Mouse (Mus musculus): ENCODE data around the gene Calcrl. TPM values are rescaled to one million over a fixed set of nuclear protein-coding genes. Genes with fewer than 3 reads are reported as not detected.
A peak's percentile ranks its signal among the peaks of the same experiment; 100 is the strongest.

The Calcrl gene
- total RNA-seq (2014; fragmentation: Nextera tagmentation) (10.0 and 12.3 TPM in 2 replicates), total RNA-seq (2017) (22.8 and 24.4 TPM in 2 replicates)

DNA sequence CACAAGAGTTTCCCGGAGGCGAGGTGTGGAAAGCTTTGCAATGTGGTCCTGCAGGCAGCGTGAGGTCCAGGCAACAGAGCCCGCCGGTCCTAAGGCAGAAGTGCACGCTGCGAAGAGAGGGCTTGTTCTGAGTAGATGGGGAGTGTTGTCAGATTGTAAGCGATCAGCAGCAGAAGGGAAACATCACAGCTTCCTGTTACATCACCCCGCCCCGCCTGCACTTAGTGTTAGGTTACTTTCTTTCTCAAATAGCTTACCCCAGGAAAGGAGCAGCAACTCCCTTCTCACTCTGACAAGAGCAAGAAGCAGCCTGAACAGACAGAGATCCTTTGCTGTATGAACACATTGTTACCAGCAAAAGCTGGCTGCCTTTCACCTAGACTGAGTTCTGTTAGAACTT is at the start of gene Calcrl:
Gene Calcrl (minus strand): TSS at position 274 of the 400 bp plus-strand sequence.
- ATAC-seq (replicated peaks; ENCODE audit: poor library complexity, severe bottlenecking) = peak; percentile 92

DNA sequence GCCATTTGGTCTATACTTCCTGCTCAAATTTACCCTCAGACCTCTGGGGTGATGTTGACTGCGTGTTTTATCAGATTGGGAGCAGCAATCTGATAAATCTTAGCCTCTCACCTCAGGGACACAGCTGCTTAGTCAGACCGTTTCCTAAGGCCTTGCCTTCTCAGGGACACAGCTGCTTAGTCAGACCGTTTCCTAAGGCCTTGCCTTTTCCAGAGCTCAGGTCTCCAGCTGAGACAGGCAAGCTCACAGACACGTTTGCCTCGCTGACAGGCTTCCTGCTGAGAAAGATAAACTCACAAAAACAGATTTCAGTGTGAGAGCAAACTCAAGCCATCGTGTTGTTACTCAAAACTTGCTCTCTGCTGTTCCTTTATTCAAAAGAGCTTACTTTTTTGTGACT is 49.4 kb upstream of the Calcrl start:
- ATAC-seq (replicated peaks; ENCODE audit: poor library complexity, severe bottlenecking) = no peak

DNA sequence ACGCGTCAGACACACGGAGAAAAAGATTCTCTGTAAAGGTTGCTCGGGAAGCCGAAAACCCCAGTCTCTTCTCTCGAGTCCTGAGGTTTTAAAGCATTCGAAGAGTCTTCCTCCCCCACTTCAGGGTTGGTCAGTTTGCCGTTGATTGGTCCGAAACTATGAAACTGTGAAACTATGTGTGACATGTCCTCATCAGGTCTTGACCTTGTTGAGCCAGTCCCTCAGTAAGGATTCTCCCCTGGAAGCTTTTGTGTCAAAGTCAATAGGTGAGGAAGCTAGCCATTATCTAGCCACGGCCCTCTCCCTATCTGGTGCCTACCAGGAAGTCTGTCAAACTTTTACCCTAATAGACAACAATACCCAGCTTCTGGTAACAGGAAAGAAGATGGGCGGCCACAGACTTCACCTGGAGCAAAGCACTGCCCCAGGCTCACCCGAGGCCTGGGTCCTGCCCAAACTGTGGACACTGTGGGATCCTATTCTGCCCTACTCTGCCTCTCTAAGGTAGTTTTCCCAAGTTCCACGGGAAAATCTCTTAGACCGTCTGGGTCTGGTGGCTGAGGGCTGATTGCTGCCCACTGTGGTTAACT is 48.8 kb upstream of the Calcrl start:
- ATAC-seq (replicated peaks; ENCODE audit: poor library complexity, severe bottlenecking) = no peak

DNA sequence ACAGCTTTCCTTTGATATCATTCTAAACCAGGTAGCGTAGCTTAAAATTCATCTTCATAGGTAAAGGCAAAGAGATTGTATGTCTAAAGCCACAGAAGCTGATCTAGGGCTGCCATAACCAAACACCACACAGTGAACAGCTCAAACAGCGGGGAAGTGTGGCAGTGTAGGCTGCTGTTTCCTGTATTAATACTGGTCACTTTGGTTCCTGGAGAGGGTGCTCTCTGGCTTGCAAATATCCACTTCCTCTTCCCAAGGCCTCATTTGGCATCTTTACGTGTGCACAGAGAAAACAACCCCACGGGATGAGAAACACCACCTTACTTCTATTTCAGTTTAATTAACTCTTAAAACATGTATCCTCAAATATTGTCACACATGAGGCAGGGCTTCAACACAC is 42.2 kb upstream of the Calcrl start:
- peak; percentile 92 for ATAC-seq (replicated peaks; ENCODE audit: poor library complexity, severe bottlenecking)

DNA sequence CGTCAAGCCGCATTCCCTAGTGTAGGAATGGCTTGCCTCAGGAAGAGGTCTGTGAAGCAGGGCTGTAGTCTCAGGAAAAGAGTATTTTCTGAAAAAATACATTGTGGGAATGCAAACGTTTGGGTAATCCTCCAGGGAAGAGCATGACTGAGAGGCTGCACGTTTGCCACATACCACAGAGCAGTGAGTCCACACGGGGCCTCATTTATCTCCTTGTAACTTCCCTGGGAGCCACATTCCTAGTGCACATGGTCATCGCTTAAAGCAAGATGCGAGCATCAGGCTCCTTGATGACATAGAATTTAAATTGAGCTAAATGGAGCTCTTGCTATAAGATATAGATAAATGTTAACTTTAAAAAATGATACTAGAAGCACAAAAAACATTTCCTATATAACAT is 39.7 kb upstream of the Calcrl start:
- no peak for ATAC-seq (replicated peaks; ENCODE audit: poor library complexity, severe bottlenecking)

DNA sequence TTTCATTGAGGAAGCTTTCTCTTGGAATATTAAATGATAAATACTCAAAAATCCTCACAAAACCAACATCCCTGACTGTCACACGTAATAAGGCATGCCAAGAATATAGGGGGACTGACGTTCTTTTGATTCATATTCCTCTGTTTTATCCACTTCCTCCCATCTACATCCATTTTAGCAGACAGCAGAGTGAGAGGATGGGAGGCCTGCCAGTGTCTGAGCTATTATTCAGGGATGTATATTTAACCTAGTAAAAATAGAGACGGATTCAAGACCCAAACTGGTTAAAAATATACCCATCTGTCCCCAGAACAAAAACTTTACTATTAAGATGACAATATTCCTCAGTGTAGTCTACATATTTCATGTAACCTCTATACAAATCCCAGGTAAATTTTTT is 37.2 kb upstream of the Calcrl start:
- no peak for ATAC-seq (replicated peaks; ENCODE audit: poor library complexity, severe bottlenecking)

DNA sequence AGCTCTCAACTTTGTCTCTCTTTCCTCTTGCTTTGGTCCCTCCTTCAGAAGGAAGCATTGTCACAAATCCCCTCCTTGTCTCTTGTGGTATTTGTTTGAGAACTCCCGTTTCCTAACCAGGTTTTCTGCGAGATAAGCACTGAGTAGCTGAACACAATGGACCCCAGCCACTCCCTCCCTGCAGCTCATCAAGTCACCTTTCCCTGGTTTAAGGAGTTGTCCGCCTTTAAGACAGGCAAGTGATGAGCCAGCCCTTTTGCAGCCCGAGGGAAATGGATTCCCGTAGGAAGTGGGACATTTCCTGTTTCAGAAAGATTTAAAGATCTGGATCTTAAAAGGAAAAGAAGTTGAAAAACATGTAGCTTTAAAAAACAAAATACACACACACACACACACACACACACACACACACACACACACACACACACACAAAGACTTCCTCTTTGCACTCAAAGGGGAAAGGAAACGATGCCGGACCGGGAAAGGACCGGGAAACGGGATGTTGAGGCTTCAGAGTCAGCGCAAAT is 34.5 kb upstream of the Calcrl start:
- peak; percentile 82 for ATAC-seq (replicated peaks; ENCODE audit: poor library complexity, severe bottlenecking)

DNA sequence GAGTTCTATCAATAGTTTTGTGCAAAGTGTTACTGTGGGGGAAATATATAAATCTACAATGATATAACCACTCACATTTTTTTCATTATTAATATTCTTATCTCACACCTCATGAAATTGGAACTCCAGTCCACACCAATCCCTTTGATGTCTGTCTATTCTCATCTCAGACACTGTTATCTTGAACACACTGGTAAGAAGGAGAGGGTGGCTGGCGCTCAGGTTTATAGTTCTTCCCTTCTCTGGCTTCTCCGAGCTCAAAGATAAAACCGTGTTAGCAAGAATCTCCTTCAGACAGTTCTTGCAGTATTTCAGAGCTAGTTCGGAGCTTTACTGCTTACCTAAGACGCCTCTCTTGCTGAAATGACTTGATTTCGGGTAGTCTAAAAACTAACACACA is 32.0 kb upstream of the Calcrl start:
- no peak for ATAC-seq (replicated peaks; ENCODE audit: poor library complexity, severe bottlenecking)

DNA sequence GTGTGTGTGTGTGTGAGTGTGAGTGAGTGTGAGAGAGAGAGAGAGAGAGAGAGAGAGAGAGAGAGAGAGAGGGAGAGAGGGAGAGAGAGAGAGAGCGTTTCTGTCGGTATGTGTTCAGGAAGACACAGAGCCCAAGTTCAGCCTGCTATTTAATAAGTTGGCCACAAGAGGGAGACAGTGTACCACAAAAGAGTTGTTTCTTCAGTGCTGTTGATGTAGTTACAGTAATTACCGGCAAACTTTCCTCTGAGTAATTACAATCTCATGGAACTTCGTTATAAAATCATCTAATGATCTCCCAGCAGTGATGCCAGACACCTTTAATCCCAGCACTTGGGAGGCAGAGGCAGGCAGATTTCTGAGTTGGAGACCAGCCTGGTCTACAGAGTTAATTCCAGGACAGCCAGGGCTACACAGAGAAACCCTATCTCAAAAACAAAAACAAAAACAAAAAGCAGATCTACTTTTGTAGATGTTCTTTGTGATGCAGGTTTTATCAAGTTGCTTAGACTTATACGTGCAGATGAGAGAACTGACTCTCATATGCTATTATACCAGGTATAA is 30.1 kb upstream of the Calcrl start:
- peak; percentile 93 for ATAC-seq (replicated peaks; ENCODE audit: poor library complexity, severe bottlenecking)

DNA sequence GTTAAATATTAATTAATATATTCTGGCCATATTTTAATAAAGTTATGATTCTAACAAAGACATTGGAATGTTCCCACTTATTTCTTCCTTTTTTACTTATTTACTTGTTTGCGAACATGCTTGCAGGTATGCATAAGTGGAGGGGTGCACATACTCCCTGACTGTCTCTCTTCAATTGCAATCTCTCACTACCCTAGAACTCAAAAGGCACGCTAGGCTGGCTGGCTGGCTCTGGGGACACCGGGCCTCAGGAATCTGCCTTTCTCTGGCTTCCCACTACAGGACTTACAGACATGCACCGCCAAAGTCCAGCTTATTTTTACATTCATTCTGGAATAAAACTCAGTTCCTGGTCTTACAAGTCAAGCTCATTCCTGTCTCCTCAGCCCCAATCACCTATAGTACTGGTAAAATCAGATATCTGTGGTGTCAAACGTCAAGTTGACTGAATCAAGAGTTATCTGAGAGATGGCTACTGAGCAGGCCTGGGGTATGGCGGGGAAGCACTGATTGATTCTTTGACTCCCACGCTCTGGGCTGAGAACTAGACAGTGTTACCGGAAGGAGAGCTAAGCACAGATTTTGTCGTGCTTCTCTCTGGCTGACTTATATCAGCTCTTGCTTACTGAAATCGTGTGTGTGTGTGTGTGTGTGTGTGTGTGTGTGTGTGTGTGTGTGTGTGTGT is 29.5 kb upstream of the Calcrl start:
- no peak for ATAC-seq (replicated peaks; ENCODE audit: poor library complexity, severe bottlenecking)

DNA sequence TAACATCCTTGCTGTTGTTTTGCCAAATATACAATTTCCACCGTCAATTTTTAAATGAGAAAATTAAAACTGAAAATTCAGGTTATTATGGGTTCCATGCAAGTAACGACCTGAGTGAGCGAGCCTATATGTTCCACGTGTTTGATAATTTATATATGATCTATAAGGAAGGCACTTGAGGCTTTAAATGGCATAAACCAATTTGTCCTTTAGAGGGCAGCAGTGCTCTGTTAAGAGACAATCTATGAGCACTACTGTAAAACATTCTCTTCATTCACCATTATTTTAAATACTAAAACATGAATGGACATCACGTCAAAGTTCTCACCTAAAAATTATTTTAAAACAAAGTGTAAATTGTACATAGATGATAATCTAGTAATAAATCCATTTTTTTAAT is 28.8 kb upstream of the Calcrl start:
- peak; percentile 90 for ATAC-seq (replicated peaks; ENCODE audit: poor library complexity, severe bottlenecking)

DNA sequence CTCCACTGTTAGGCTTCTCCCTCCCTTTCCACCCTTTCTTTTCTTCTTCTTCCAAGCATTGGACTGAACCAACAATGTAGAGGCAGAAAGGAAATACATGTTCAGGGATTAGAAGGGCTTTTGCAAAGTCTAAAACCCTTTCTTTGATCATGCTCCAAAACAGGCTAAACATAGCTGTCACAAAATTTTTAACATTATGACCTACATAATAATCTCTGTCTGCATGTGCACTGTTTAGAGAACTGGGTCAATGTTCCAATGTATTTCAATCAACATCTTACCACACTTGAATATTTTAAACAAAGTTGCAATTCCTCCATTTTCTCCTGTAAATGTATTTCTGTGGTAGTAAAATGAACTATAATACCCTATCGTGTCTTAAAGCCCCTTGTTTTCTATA is 20.3 kb upstream of the Calcrl start:
- ATAC-seq (replicated peaks; ENCODE audit: poor library complexity, severe bottlenecking) = no peak

DNA sequence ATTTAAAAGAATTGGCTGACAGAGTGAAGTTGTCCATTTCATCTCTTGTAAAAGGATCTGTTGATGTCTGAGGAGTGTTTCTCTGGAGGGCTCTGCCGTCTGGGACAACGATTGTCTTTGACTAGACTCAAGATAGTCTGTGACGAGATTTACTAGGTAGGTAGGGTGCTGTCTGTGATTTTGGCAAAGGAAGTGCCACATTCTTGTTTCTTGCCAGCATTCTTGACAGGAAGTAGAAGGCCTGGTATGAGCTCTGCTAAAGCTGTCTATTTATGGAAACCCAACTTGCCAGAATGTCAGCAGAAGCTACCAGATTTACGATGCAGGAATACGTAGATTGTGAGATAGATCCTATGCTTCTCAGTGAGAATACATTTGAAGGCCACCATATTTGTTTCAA is 16.7 kb upstream of the Calcrl start:
- ATAC-seq (replicated peaks; ENCODE audit: poor library complexity, severe bottlenecking) = no peak

DNA sequence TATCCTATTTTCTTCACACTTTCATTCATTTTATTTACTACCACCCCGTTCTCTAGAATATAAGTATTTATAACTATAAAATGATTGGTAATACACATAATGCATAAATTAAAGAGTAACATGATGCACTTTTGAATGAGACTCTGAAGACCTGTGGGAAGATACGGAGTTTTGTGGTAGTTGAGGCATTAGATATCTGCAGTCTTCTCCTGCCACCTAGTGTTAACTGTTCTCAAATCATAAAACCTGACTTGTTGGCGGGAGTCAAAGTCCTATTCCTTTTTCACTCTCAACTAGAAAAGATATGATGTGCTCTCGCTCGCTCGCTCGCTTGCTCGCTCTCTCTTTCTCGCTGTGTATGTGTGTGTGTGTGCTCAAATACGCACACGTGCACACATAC is 4.5 kb upstream of the Calcrl start:
- peak; percentile 40 for ATAC-seq (replicated peaks; ENCODE audit: poor library complexity, severe bottlenecking)

DNA sequence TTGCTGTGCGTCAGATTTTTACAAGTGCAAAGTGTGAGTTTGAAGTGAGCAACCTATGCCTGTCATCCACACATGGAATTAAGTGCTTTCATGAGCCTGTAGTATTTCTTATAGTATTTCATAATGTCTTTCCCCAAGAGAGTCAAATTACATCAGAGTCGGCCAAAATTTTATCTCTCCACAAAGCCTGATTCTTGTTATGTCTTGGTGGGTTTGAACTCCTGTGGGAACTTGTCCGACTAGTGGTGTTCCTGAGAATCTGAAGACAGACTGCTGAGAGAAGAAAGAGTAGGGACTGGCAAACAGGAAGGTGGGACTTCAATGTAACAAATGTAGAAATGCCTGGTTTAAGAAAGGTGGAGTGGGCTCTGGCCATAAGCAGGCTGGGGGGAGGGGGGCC is 3.6 kb upstream of the Calcrl start:
- ATAC-seq (replicated peaks; ENCODE audit: poor library complexity, severe bottlenecking) = 0 out of 2 replicates have a peak, but pooled peaks have one; percentile 4

DNA sequence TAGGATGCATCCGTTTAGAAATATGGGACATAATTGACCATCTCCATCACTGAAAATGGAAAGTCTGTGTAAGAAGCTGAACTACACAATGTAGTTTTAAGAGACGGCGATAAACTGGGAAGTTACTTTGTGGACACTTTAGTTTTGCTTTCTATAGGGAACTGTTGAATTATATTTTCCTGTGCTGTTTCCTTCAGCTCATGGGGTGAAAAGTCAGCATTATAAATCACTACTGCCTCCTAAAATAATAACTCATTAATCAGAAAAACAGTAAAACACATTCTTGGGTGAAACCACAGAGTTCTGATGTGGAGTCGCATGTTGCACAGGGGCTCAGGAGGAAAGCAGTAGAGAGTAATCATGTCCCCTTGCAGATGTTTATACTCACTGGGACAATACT is 1.3 kb upstream of the Calcrl start:
- ATAC-seq (replicated peaks; ENCODE audit: poor library complexity, severe bottlenecking) = peak; percentile 33

DNA sequence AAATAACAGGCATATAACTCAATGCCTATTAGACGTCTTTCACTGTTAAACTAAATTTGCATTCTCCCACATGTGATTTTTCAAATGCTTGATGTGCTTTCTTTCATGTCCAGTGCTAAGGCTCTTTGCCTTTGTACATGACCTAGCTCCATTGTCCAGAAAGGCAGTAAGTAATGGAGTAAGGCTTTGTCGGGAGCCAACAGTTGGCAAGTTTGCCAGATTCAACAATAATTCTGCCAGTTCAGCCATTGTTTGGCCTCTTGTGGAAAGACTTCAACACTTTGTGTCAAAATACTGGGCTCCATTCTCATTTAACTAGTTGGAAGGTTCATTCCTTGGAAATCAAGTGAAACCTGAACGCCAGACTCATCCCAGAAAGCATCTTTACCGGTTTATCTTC is 8.7 kb downstream of the Calcrl start:
- no peak for ATAC-seq (replicated peaks; ENCODE audit: poor library complexity, severe bottlenecking)

DNA sequence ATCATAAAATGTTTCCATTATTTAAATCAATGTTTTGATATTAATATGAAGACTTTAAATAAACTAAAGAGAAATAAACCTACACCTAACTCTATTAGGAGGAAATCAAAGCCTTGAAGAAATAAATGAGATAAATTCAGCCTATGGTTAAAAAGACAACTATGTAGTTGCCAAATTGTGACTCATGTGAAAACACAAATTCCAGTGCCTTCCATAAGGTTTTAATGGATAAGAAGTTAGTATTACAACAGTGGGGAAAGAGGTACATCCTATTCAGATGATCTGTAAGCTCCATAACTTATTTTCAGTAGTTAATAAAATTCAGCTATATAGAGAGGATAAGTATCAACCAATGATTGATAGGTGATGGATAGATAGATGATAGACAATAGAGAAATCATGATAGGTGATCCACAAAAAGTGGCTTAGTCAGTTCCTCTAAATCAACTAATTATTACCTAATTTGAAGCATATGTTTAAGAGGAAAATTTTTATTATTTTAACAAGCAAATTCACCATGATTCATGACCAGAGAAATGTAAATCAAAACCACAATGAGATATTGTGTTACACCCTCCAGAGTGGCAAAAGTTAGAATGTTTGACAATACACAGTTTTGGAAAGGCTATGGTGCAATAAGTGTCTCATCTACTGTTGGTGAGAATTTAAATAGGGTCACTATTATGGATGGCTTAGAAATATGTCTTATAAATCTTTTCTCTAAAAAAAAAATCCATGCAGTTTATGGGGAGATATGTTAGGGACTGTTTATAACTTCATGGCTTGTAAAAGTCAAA is 15.2 kb downstream of the Calcrl start:
- ATAC-seq (replicated peaks; ENCODE audit: poor library complexity, severe bottlenecking) = no peak

DNA sequence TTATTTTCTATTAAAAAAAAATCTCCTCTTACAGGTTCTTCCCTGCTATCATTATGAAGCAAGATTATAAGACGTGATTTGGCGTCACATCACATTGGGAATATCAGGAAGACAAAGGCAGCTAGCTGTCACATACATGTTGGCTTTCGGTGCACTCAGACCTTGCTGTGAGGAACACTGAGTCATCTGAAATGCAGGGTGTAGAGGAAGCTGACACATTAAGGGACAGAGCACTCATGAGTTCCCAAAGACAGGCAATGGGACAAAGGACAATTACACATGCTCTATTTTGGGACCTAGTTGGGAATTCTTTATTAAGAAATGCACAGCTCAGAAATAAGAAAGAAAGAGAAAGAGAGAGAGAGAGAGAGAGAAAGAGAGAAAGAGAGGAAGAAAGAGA is 20.4 kb downstream of the Calcrl start:
- no peak for ATAC-seq (replicated peaks; ENCODE audit: poor library complexity, severe bottlenecking)

DNA sequence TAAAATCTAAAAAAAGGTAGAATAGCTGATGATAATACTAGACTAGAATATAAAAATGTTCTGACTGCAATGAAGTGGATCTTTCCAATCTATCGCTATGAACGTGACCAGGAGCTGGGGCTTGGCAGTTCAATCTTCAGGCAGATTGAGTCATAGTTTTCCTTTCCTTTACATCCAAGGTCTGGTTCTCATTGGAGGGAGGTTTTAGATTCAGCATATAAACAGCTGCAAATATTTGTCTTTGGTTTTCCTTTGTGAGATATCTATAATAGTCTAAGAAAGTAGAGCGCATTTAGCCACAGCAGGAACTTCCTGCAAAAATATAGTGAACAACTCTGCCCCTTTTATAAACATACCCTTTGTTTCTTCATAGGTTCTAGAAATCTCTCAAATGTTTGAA is 22.5 kb downstream of the Calcrl start:
- no peak for ATAC-seq (replicated peaks; ENCODE audit: poor library complexity, severe bottlenecking)

DNA sequence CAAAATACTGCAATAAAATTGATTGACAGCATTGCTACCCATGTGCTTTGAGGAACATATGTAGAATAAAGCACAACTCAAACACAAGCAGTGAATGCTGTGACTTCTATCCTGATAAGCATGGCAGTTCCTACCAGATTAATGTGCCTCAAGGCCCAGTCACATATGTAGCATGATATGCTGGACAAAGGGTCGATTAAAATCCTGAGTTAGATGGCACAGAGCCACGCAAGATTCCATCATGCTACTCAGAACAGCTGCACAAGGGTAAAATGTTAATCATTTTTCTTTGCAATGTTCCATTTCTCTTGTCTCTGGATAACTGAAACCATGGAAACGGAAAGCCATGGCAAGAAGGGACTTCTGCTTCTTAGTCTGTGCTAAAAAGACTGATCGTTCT is 28.7 kb downstream of the Calcrl start:
- ATAC-seq (replicated peaks; ENCODE audit: poor library complexity, severe bottlenecking) = no peak

All from granulocyte monocyte progenitor cell, adult 5-6 weeks (primary cell).